ENCODE assay signal across 9 mouse cellular contexts in the genomic region with DNA sequence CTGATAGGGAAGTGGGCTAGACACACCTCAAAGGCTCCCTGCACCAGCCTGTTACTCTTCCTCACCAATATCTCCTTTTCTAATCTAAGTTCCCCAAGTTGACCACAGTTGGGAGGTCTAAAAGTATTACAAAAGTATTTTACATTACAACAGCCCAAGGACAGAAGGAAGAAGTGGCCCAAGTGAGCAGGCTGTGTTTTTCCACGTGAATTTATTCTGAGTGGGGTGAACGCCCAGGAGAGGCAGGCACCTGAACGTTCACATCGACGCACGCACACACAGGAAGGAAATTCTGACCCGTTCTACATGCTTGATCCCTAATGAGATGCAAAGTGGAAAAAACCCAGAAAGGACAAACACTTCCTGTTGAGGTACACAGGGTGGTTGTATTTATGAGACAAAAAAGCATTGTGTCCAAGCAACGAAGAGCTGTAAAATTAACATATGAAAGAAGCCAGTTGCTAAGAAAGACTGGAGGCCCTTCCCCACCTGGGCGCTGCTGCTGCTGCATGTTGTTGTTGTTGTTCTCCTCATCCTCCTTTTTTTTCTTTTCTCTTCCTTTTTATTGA. TPM values are rescaled to one million over a fixed set of nuclear protein-coding genes. Genes with fewer than 3 reads are reported as not detected.
DNase-seq lines count a peak whose midpoint lies in the region; ATAC-seq and TF ChIP-seq lines count a peak whose summit lies in the region.
"Had no signal": no experiment of that assay in that cellular context is flagged by ENCODE, and none has a peak within 500 bp of the region (broad histone marks: within the 10 kb centered on the region; RNA-seq: fewer than 3 reads in every experiment).

No protein-coding gene starts in this region.

- H3K27ac ChIP-seq in MEL (ENCODE audit: control insufficient read depth, low read depth, low read length) = no peak overlapping the region
- H3K27ac ChIP-seq in forebrain, embryonic 11.5 days (ENCODE audit: low read depth, low read length) = no peak overlapping the region
- H3K27ac ChIP-seq in small intestine, adult 2 months (ENCODE audit: insufficient read depth, low read depth, low read length) = peak overlapping the region; percentile 43; the same call in 1 of the 2 replicates
- H3K27ac ChIP-seq: embryonic facial prominence, embryonic 12.5 days had no signal

- TF ChIP-seq EP300 in MEL (IDR thresholded peaks at IDR 0.05; ENCODE audit: low read depth in 1 of 2, low read length in 2 of 2) = no peak

- peaks cover 0 to 4% of the 10 kb centered on the region in 2 experiments; a peak in 2 of 4 replicates for H3K4me1 ChIP-seq in MEL (ENCODE audit: control insufficient read depth in 1 of 2, insufficient read depth in 2 of 2, low read length in 2 of 2)
- H3K4me1 ChIP-seq in forebrain, embryonic 11.5 days (replicated peaks; ENCODE audit: control insufficient read depth, insufficient read depth, low read length) = peaks cover 5% of the 10 kb centered on the region; the same call in 1 of the 2 replicates
- peaks cover 9% of the 10 kb centered on the region; the same call in 1 of the 2 replicates for H3K4me1 ChIP-seq in small intestine, adult 2 months (ENCODE audit: control insufficient read depth, insufficient read depth, insufficient read length, low read length)
- H3K4me1 ChIP-seq: embryonic facial prominence, embryonic 12.5 days had no signal

- peak; percentile 81 for ATAC-seq in forebrain, embryonic 11.5 days (replicated peaks; ENCODE audit: low FRiP score)

- no peak for TF ChIP-seq RAD21 in MEL (IDR thresholded peaks at IDR 0.05; ENCODE audit: low read depth, low read length)

- no peak for TF ChIP-seq CTCF in MEL (IDR thresholded peaks at IDR 0.05 in 2 of 3, conservative IDR thresholded peaks at IDR 0.05 in 1 of 3; ENCODE audit: control insufficient read depth in 1 of 3, insufficient read depth in 1 of 3, low read depth in 2 of 3, low read length in 3 of 3, poor library complexity in 1 of 3, severe bottlenecking in 1 of 3)
- TF ChIP-seq CTCF in small intestine, adult 2 months (IDR thresholded peaks at IDR 0.05; ENCODE audit: extremely low read depth, insufficient read length, insufficient replicate concordance, low read depth, low read length) = no peak

- DNase-seq in MEL (ENCODE audit: low read depth, low spot score) = peak; percentile 59
- DNase-seq in forebrain, embryonic 11.5 days (ENCODE audit: low spot score) = no peak
- peak; percentile 3 to 23 for DNase-seq in kidney, postnatal 36 days
- DNase-seq in gastrocnemius, adult 18-20 months (ENCODE audit: low spot score) = no peak
- no peak for DNase-seq in left cerebral cortex, adult 11 months (ENCODE audit: low spot score)
- DNase-seq in layer of hippocampus, postnatal 25 days (ENCODE audit: extremely low spot score in 1 of 2, low spot score in 1 of 2) = no peak
- DNase-seq: layer of hippocampus, postnatal 36 days had no signal

- peak overlapping the region; percentile 24; the same call in 1 of the 2 replicates for H3K4me2 ChIP-seq in forebrain, embryonic 11.5 days (ENCODE audit: low read depth, low read length, severe bottlenecking)
- H3K4me2 ChIP-seq: embryonic facial prominence, embryonic 12.5 days had no signal

- H3K27me3 ChIP-seq in MEL (ENCODE audit: control insufficient read depth in 1 of 2, insufficient read depth in 2 of 2, low read length in 2 of 2) = no peaks in the 10 kb centered on the region
- no peaks in the 10 kb centered on the region for H3K27me3 ChIP-seq in forebrain, embryonic 11.5 days (ENCODE audit: control insufficient read depth, insufficient read depth, low read length)
- no peaks in the 10 kb centered on the region for H3K27me3 ChIP-seq in small intestine, adult 2 months (ENCODE audit: control insufficient read depth, insufficient read depth, low read length)
- H3K27me3 ChIP-seq: embryonic facial prominence, embryonic 12.5 days had no signal

- no peaks in the 10 kb centered on the region for H3K79me2 ChIP-seq in MEL (ENCODE audit: control insufficient read depth, insufficient read depth, low read length, poor library complexity)

- no peaks in the 10 kb centered on the region; a peak in 1 of 4 replicates for H3K36me3 ChIP-seq in MEL (ENCODE audit: control insufficient read depth in 1 of 2, insufficient read depth in 2 of 2, low read length in 2 of 2)
- H3K36me3 ChIP-seq in forebrain, embryonic 11.5 days (ENCODE audit: control insufficient read depth, insufficient read depth, low read length) = no peaks in the 10 kb centered on the region
- no peaks in the 10 kb centered on the region for H3K36me3 ChIP-seq in small intestine, adult 2 months (ENCODE audit: control insufficient read depth, insufficient read depth, low read length)
- H3K36me3 ChIP-seq: embryonic facial prominence, embryonic 12.5 days had no signal

- no peaks in the 10 kb centered on the region for H3K9me3 ChIP-seq in MEL (replicated peaks; ENCODE audit: insufficient read depth, low read length)
- no peaks in the 10 kb centered on the region for H3K9me3 ChIP-seq in forebrain, embryonic 11.5 days (ENCODE audit: control insufficient read depth, low read length)
- H3K9me3 ChIP-seq: embryonic facial prominence, embryonic 12.5 days had no signal

- H3K9ac ChIP-seq in MEL (ENCODE audit: control insufficient read depth, low read depth, low read length, poor library complexity, severe bottlenecking) = no peak overlapping the region
- no peak overlapping the region for H3K9ac ChIP-seq in forebrain, embryonic 11.5 days (ENCODE audit: low read length)
- H3K9ac ChIP-seq: embryonic facial prominence, embryonic 12.5 days had no signal

- 11% methylated on average over 9 of the region's 9 CpGs for WGBS in forebrain, embryonic 11.5 days
- 35% methylated on average over 9 of the region's 9 CpGs for WGBS in small intestine, adult 2 months

- 0 out of 4 replicates have a peak overlapping the region, but pooled peaks of 1 of the 2 experiments have one; percentile 6 for H3K4me3 ChIP-seq in MEL (ENCODE audit: control insufficient read depth in 1 of 2, insufficient read depth in 1 of 2, low read depth in 2 of 2, low read length in 2 of 2)
- no peak overlapping the region for H3K4me3 ChIP-seq in forebrain, embryonic 11.5 days (ENCODE audit: low read depth, low read length)
- H3K4me3 ChIP-seq in small intestine, adult 2 months (ENCODE audit: low read depth, low read length) = no peak overlapping the region
- H3K4me3 ChIP-seq: embryonic facial prominence, embryonic 12.5 days had no signal

- no peak for TF ChIP-seq POLR2A in MEL (IDR thresholded peaks at IDR 0.05; ENCODE audit: control insufficient read depth in 1 of 2, insufficient read depth in 1 of 2, low read depth in 1 of 2, low read length in 2 of 2, poor library complexity in 1 of 2)
- no peak for TF ChIP-seq POLR2A in small intestine, adult 2 months (IDR thresholded peaks at IDR 0.05; ENCODE audit: low read depth, low read length)

TF ChIP-seq in MEL, 35 proteins besides CTCF, POLR2A, EP300 and RAD21:
- TF ChIP-seq TAL1 (IDR thresholded peaks at IDR 0.05; ENCODE audit: low read length) (no peak), GATA1 (IDR thresholded peaks at IDR 0.05; ENCODE audit: low read depth, low read length) (peak; percentile 36; the same call in 1 of the 2 replicates), MEF2A (IDR thresholded peaks at IDR 0.05; ENCODE audit: extremely low read depth, insufficient replicate concordance, low read depth, low read length, poor library complexity, severe bottlenecking) (no peak), NRF1 (IDR thresholded peaks at IDR 0.05; ENCODE audit: insufficient read depth, low read depth, low read length, poor library complexity, severe bottlenecking) (no peak)
TF ChIP-seq in MEL: peak in this region for 1.

RNA-seq across cellular contexts. Expression of a gene that starts 27.9 kb away (rescaled TPM):
- total RNA-seq in MEL (2012; rRNA removed) = not detected in 2 replicates
- not detected for polyA plus RNA-seq in MEL (2012; ENCODE audit: insufficient read depth in 1 of 2, insufficient read length in 2 of 2, low read depth in 1 of 2, low replicate concordance in 2 of 2, missing spikeins in 1 of 2)
- polyA plus RNA-seq in forebrain, embryonic 11.5 days (2014; fragmentation: Nextera tagmentation; extraction: Ambion mirVana) = 18.9 and 19.9 TPM in 2 replicates
- polyA plus RNA-seq in small intestine, adult 2 months (2012; rRNA removed) = 0.51 and 0.61 TPM in 2 replicates
- 1 to 10 TPM; 1.9 to 2.6 TPM for total RNA-seq in gastrocnemius, adult 18-20 months (2021)
- total RNA-seq in layer of hippocampus, postnatal 25 days (2021) = 10 to 100 TPM; 20.1 to 22.6 TPM

Comparison
In these comparisons a context has a peak if more than half of its experiments do, and no peak if none do; other contexts are left out.
1. DNase-seq: peak in MEL (single experiment) and kidney, postnatal 36 days (2 of 2); none in forebrain, embryonic 11.5 days (single experiment), gastrocnemius, adult 18-20 months (single experiment), left cerebral cortex, adult 11 months (single experiment) and layer of hippocampus, postnatal 25 days (0 of 2).
2. RNA of a gene that starts 27.9 kb away (total RNA-seq): 20.1 to 22.6 TPM in layer of hippocampus, postnatal 25 days; 1.9 to 2.6 TPM in gastrocnemius, adult 18-20 months and not detected in MEL; every median in the first group is over 4 times any median in the second.